Mouse (Mus musculus): Measurements from ENCODE around the gene Mgst2.

GRCm38 (mm10) chr3:51654303-51655055, 5.7 kb upstream of the Mgst2 start:
- no peak for TF ChIP-seq CTCF (IDR thresholded peaks at IDR 0.05; ENCODE audit: borderline replicate concordance, insufficient read depth, low read length)
- TF ChIP-seq POLR2A (IDR thresholded peaks at IDR 0.05; ENCODE audit: low read depth, low read length), result no peak
